Mouse (Mus musculus): ENCODE data around the gene Fndc3a. TPM values are rescaled to one million over a fixed set of nuclear protein-coding genes. Genes with fewer than 3 reads are reported as not detected.

Fndc3a gene
- polyA plus RNA-seq, 1 experiment from 2014 or later, result 41.0 TPM

- H3K27ac ChIP-seq, result no peak overlapping the region
- H3K36me3 ChIP-seq, result peaks cover 13% of the 10 kb centered on the region
- WGBS, result 95% methylated on average over 7 of the region's 7 CpGs
- no peak overlapping the region for H3K4me2 ChIP-seq (replicated peaks)
- no peaks in the 10 kb centered on the region for H3K27me3 ChIP-seq
- no peaks in the 10 kb centered on the region for H3K9me3 ChIP-seq
- no peaks in the 10 kb centered on the region for H3K4me1 ChIP-seq
- no peak overlapping the region for H3K4me3 ChIP-seq
- H3K9ac ChIP-seq, result no peak overlapping the region
- ATAC-seq (ENCODE audit: insufficient number of reproducible peaks, insufficient read depth, low FRiP score, low TSS enrichment), result no peak
Measured at GRCm38 (mm10) chr14:72594191-72594590, 115.6 kb downstream of the Fndc3a start.

- Histone ChIP-seq H3K4me2 (replicated peaks) (no peak overlapping the region), H3K4me3 (no peak overlapping the region), H3K36me3 (peaks cover 16% of the 10 kb centered on the region), H3K4me1 (no peaks in the 10 kb centered on the region), H3K9me3 (no peaks in the 10 kb centered on the region), H3K27me3 (no peaks in the 10 kb centered on the region), H3K27ac (no peak overlapping the region), H3K9ac (no peak overlapping the region)
- 96% methylated on average over 4 of the region's 4 CpGs for WGBS
- no peak for ATAC-seq (ENCODE audit: insufficient number of reproducible peaks, insufficient read depth, low FRiP score, low TSS enrichment)
Measured at GRCm38 (mm10) chr14:72589415-72589814, 120.4 kb downstream of the Fndc3a start.

GRCm38 (mm10) chr14:72582979-72583378 lies 126.8 kb downstream of the Fndc3a start:
- H3K9me3 ChIP-seq, result no peaks in the 10 kb centered on the region
- no peak overlapping the region for H3K4me3 ChIP-seq
- H3K9ac ChIP-seq, result no peak overlapping the region
- no peak overlapping the region for H3K4me2 ChIP-seq (replicated peaks)
- peaks cover 31% of the 10 kb centered on the region for H3K36me3 ChIP-seq
- H3K4me1 ChIP-seq, result no peaks in the 10 kb centered on the region
- 92% methylated on average over 6 of the region's 6 CpGs for WGBS
- H3K27ac ChIP-seq, result no peak overlapping the region
- H3K27me3 ChIP-seq, result no peaks in the 10 kb centered on the region
- ATAC-seq (ENCODE audit: insufficient number of reproducible peaks, insufficient read depth, low FRiP score, low TSS enrichment), result no peak

- no peak overlapping the region for H3K4me2 ChIP-seq (replicated peaks)
- H3K9ac ChIP-seq, result no peak overlapping the region
- no peak overlapping the region for H3K4me3 ChIP-seq
- no peaks in the 10 kb centered on the region for H3K9me3 ChIP-seq
- H3K36me3 ChIP-seq, result peaks cover 28% of the 10 kb centered on the region
- WGBS, result 93% methylated on average over 3 of the region's 3 CpGs
- H3K27me3 ChIP-seq, result no peaks in the 10 kb centered on the region
- ATAC-seq (ENCODE audit: insufficient number of reproducible peaks, insufficient read depth, low FRiP score, low TSS enrichment), result no peak
- H3K27ac ChIP-seq, result no peak overlapping the region
- H3K4me1 ChIP-seq, result no peaks in the 10 kb centered on the region
Measured at GRCm38 (mm10) chr14:72580991-72581390, 128.8 kb downstream of the Fndc3a start.

- H3K36me3 ChIP-seq, result peaks cover 25% of the 10 kb centered on the region
- no peak for ATAC-seq (ENCODE audit: insufficient number of reproducible peaks, insufficient read depth, low FRiP score, low TSS enrichment)
- H3K4me3 ChIP-seq, result no peak overlapping the region
- no peaks in the 10 kb centered on the region for H3K9me3 ChIP-seq
- H3K4me2 ChIP-seq (replicated peaks), result no peak overlapping the region
- H3K4me1 ChIP-seq, result no peaks in the 10 kb centered on the region
- H3K27ac ChIP-seq, result no peak overlapping the region
- H3K27me3 ChIP-seq, result no peaks in the 10 kb centered on the region
- H3K9ac ChIP-seq, result no peak overlapping the region
- WGBS, result 88% methylated on average over 3 of the region's 3 CpGs
Measured at GRCm38 (mm10) chr14:72576283-72576682, 133.5 kb downstream of the Fndc3a start.

GRCm38 (mm10) chr14:72563941-72564340 lies 145.9 kb downstream of the Fndc3a start:
- ATAC-seq (ENCODE audit: insufficient number of reproducible peaks, insufficient read depth, low FRiP score, low TSS enrichment), result no peak
- 96% methylated on average over 1 of the region's 1 CpGs for WGBS

DNA sequence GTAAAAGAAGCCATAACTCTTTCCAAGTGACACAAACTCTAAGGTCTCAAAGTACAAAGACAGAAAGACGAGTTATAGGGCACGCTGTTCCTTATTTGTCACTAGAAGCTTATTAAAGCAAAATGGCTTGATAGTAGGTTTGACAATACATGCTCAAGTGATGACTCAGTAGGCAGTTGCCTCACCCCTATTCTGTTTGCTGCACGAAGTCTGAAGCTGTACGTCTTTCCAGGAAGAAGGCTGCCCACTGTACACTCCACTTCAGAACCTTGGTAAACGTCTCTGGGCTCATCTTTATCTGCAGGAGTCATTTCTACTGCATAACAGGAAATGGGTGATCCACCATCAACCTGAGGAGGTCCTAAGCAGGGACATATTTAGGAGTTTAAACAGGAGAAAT lies 151.0 kb downstream of the Fndc3a start:
- Histone ChIP-seq H3K36me3 (peaks cover 51% of the 10 kb centered on the region), H3K4me1 (no peaks in the 10 kb centered on the region), H3K9ac (no peak overlapping the region), H3K4me2 (replicated peaks) (no peak overlapping the region), H3K27me3 (no peaks in the 10 kb centered on the region), H3K9me3 (no peaks in the 10 kb centered on the region), H3K27ac (no peak overlapping the region), H3K4me3 (no peak overlapping the region)
- 90% methylated on average over 5 of the region's 5 CpGs for WGBS
- ATAC-seq (ENCODE audit: insufficient number of reproducible peaks, insufficient read depth, low FRiP score, low TSS enrichment), result no peak

More at GRCm38 (mm10) chr14:72563941-72564340, 145.9 kb downstream of the Fndc3a start:
- Histone ChIP-seq H3K9me3 (no peaks in the 10 kb centered on the region), H3K36me3 (peaks cover 39% of the 10 kb centered on the region), H3K27ac (no peak overlapping the region), H3K27me3 (no peaks in the 10 kb centered on the region), H3K9ac (no peak overlapping the region), H3K4me1 (no peaks in the 10 kb centered on the region), H3K4me3 (no peak overlapping the region), H3K4me2 (replicated peaks) (no peak overlapping the region)

DNA sequence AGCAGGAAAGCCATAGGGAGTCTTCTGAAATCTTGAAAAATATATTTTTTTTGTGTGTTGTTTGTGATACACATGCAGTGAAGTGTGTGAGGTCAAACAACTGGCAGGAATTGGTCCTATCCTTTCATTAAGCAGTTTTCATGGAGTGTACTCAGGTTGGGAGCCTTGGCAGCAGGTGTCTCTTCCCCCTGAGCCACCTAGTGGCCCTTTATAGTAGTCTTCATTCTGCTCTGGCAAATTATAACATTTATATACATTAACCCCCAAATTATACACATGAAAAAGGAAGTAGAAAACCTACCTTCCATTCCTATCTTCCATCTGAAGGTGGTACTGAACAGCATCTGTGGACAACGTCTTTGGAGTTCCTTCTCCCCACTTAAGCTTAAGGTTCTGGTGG lies 154.0 kb downstream of the Fndc3a start:
- Histone ChIP-seq H3K9me3 (no peaks in the 10 kb centered on the region), H3K4me1 (no peaks in the 10 kb centered on the region), H3K36me3 (peaks cover 66% of the 10 kb centered on the region), H3K4me3 (no peak overlapping the region), H3K27me3 (no peaks in the 10 kb centered on the region), H3K27ac (no peak overlapping the region), H3K4me2 (replicated peaks) (no peak overlapping the region), H3K9ac (no peak overlapping the region)
- 81% methylated on average over 1 of the region's 1 CpGs for WGBS
- no peak for ATAC-seq (ENCODE audit: insufficient number of reproducible peaks, insufficient read depth, low FRiP score, low TSS enrichment)

DNA sequence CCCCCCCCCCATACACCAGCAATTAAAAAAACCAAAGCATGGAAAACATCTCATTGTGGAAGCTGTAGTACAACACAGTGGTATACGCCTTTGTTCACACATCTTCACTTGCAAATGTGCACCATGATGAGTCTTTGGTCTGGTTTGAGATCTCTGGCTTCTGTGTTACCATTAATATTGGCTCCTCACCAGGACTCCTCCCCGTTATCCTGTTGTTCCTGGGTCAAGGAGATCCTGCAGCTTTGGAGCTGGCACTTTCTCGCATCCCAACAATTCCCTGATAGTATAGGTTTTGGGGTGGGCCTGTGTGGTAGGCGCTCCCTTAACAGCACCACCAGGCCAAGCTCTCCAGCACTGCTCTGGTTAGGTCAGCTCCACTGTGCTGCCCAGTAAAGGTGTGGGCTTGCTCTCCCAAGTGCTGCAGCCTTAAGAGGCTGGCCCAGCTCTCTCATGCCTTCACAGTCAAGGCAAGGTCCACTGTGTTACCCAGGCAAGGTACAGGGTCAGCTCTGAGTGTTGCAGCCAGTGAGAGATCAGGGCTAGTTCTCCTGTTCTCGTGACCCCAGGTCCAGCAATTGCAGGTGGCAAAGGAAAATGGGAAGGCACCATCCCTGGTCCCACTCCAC lies 173.3 kb downstream of the Fndc3a start:
- H3K36me3 ChIP-seq, result peaks cover 18% of the 10 kb centered on the region
- 87% methylated on average over 5 of the region's 5 CpGs for WGBS
- H3K4me1 ChIP-seq, result peaks cover 11% of the 10 kb centered on the region; the same call in 1 of the 2 replicates
- no peak overlapping the region for H3K4me3 ChIP-seq
- H3K27me3 ChIP-seq, result peaks cover 17% of the 10 kb centered on the region
- no peak overlapping the region for H3K27ac ChIP-seq
- H3K9me3 ChIP-seq, result no peaks in the 10 kb centered on the region
- no peak overlapping the region for H3K4me2 ChIP-seq (replicated peaks)
- H3K9ac ChIP-seq, result no peak overlapping the region
- no peak for ATAC-seq (ENCODE audit: insufficient number of reproducible peaks, insufficient read depth, low FRiP score, low TSS enrichment)

GRCm38 (mm10) chr14:72533862-72534261 lies 175.9 kb downstream of the Fndc3a start:
- ATAC-seq (ENCODE audit: insufficient number of reproducible peaks, insufficient read depth, low FRiP score, low TSS enrichment), result no peak
- H3K9me3 ChIP-seq, result no peaks in the 10 kb centered on the region
- H3K27me3 ChIP-seq, result peaks cover 32% of the 10 kb centered on the region
- no peak overlapping the region for H3K9ac ChIP-seq
- no peak overlapping the region for H3K4me3 ChIP-seq
- H3K27ac ChIP-seq, result no peak overlapping the region
- no peak overlapping the region for H3K4me2 ChIP-seq (replicated peaks)
- 0 out of 2 replicates have a peak, but pooled peaks cover under 1% of the 10 kb centered on the region for H3K36me3 ChIP-seq
- H3K4me1 ChIP-seq, result peaks cover 11% of the 10 kb centered on the region; the same call in 1 of the 2 replicates
- 74% methylated on average over 7 of the region's 7 CpGs for WGBS

DNA sequence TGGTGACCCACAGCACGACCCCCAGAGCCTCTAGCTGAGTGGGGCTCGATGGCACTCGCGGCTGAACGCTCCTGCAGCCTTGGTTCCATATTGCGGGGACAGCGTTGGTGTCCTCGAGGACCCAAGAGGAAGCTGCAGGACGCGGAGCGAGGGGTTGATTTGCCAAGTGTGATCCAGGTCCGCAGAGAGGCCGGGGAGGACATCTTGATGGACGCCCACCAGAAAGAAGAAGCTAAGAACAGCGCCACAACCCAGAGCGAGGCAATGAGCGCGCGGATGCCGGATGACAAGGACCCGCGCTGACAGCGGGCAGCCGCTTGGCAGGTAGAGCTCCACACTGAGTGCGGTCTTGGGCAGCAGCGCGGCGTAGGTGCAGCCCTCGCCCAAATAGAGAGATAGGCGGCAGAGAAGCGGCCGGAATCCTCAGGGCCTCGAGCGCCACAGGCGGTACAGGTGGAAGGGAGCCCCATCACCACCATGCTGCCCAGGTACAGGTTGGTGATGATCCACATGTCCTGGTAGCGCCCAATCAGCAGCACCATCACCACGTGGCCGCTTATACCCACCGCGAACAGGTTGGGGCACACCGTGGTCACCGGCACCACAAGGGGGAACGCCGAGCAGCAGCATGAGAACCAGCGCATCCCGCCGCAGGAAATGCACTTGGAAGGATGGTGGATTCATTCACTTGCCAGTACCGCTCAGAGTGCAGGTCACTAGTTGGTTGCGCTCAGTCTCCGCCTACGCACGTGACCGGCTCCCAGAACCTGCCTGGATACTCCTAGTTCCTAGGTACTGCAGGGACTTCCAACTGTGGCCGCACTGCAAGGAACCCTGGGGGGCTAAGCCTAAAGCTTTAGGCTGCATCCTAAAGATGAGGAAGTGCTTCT lies 177.5 kb downstream of the Fndc3a start:
- Histone ChIP-seq H3K9me3 (no peaks in the 10 kb centered on the region), H3K27me3 (peaks cover 32% of the 10 kb centered on the region), H3K4me2 (replicated peaks) (peak overlapping the region; percentile 97), H3K27ac (no peak overlapping the region), H3K36me3 (no peaks in the 10 kb centered on the region), H3K4me1 (peaks cover 11% of the 10 kb centered on the region; the same call in 1 of the 2 replicates), H3K4me3 (peak overlapping the region; percentile 45), H3K9ac (peak overlapping the region; percentile 24; the same call in 1 of the 2 replicates)
- 5% methylated on average over 54 of the region's 54 CpGs for WGBS
- peak; percentile 61; the same call in 1 of the 2 replicates for ATAC-seq (ENCODE audit: insufficient number of reproducible peaks, insufficient read depth, low FRiP score, low TSS enrichment)

DNA sequence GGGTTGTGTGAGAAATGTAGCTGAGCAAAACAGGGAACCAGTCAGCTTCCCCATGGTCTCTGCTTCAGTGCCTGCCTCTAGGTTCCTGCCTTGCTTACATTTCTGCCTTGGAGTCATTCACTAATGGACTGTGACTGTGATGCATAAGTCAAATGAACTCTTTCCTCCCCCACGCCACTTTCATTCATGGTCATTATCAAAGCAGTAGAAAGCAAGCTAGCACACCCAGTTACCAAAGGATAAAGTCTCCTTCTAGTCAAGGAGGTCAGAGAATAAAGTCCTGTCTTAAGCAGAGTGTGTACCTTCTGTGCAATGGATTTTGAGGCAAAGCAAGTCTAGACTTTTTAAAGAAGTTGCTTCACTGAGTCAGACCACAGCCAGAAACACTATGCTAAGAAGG lies 182.7 kb downstream of the Fndc3a start:
- ATAC-seq (ENCODE audit: insufficient number of reproducible peaks, insufficient read depth, low FRiP score, low TSS enrichment), result no peak
- 71% methylated on average over 1 of the region's 1 CpGs for whole genome bisulfite sequencing
- Histone ChIP-seq H3K9ac (no peak overlapping the region), H3K4me3 (no peak overlapping the region), H3K9me3 (no peaks in the 10 kb centered on the region), H3K4me2 (replicated peaks) (no peak overlapping the region), H3K36me3 (no peaks in the 10 kb centered on the region), H3K27me3 (peaks cover 21% of the 10 kb centered on the region), H3K4me1 (peaks cover 4% of the 10 kb centered on the region; the same call in 1 of the 2 replicates), H3K27ac (no peak overlapping the region)

Measured in embryonic facial prominence, embryonic 12.5 days (tissue).